ENCODE assay signal across 27 mouse cellular contexts in the genomic region with DNA sequence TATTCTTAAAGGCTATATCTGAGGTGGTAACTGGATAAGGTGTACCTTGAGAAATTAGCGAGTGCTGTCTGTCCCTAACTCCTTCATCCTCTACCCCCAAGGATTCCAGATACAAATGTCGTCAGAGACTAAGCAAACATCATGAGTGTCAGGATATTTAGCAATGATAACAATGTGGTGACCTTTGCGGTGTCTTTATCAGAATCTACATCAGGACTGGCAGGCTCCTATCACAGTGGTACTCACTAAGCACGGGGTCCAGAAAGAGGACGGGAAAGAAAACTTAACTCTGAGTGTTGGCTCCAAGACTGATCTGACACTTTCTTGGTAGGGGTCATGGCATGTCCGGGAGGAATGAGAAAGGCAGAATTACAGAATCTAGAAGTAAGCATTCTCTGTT. TPM values are rescaled to one million over a fixed set of nuclear protein-coding genes. Genes with fewer than 3 reads are reported as not detected.
DNase-seq lines count a peak whose midpoint lies in the region; ATAC-seq and TF ChIP-seq lines count a peak whose summit lies in the region.
"Had no signal": no experiment of that assay in that cellular context is flagged by ENCODE, and none has a peak within 500 bp of the region (broad histone marks: within the 10 kb centered on the region; RNA-seq: fewer than 3 reads in every experiment).

No protein-coding gene starts in this region.

- peak; percentile 37 for DNase-seq in heart, adult 11 months
- DNase-seq in heart, adult 2 months = no peak
- peak; percentile 94 for DNase-seq in 416B (ENCODE audit: low read depth)
- DNase-seq in natural killer cell, adult 2 months (ENCODE audit: low spot score in 2 of 2) = peak; percentile 19 to 56
- DNase-seq in heart, adult 9 months (ENCODE audit: low spot score in 2 of 2) = no peak
- DNase-seq: adrenal gland, adult 2 months; adrenal gland, postnatal 14 days; cerebellum, adult 11-12 months; cerebellum, adult 8-10 months; cerebellum, postnatal 10 days; cerebellum, postnatal 36 days; embryo, embryonic 11 days; gastrocnemius, postnatal 25 days had no signal

- H3K4me1 ChIP-seq in heart, adult 2 months (ENCODE audit: control insufficient read depth, insufficient read depth, low read length) = no peaks in the 10 kb centered on the region; the same call in 1 of the 2 replicates
- peaks cover 3% of the 10 kb centered on the region; the same call in 1 of the 2 replicates for H3K4me1 ChIP-seq in bone marrow, adult 2 months (ENCODE audit: control insufficient read depth, insufficient read depth, low read length)
- H3K4me1 ChIP-seq: embryonic facial prominence, embryonic 10.5 days; embryonic facial prominence, embryonic 13.5 days; forebrain, embryonic 12.5 days; forebrain, embryonic 15.5 days; heart, embryonic 10.5 days; hindbrain, embryonic 12.5 days; hindbrain, embryonic 15.5 days; intestine, embryonic 15.5 days had no signal

- ATAC-seq in megakaryocyte progenitor cell, adult 5-6 weeks (replicated peaks; ENCODE audit: poor library complexity) = no peak
- ATAC-seq: forebrain, embryonic 15.5 days; intestine, embryonic 15.5 days had no signal

- no peak overlapping the region for H3K4me3 ChIP-seq in heart, adult 2 months
- no peak overlapping the region for H3K4me3 ChIP-seq in bone marrow, adult 2 months (replicated peaks; ENCODE audit: control insufficient read depth, low read depth, low read length)
- H3K4me3 ChIP-seq: embryonic facial prominence, embryonic 10.5 days; embryonic facial prominence, embryonic 13.5 days; erythroblast, embryonic 14.5 days; forebrain, embryonic 12.5 days; forebrain, embryonic 15.5 days; heart, embryonic 10.5 days; heart, embryonic 13.5 days; hindbrain, embryonic 12.5 days; hindbrain, embryonic 15.5 days; intestine, embryonic 15.5 days had no signal

- no peaks in the 10 kb centered on the region for H3K27me3 ChIP-seq in heart, adult 2 months (ENCODE audit: control insufficient read depth, insufficient read depth, low read length)
- H3K27me3 ChIP-seq: embryonic facial prominence, embryonic 13.5 days; forebrain, embryonic 12.5 days; forebrain, embryonic 15.5 days; heart, embryonic 13.5 days; hindbrain, embryonic 12.5 days; hindbrain, embryonic 15.5 days; intestine, embryonic 15.5 days had no signal

- H3K9ac ChIP-seq in heart, adult 2 months (ENCODE audit: low read depth, low read length) = no peak overlapping the region
- H3K9ac ChIP-seq: embryonic facial prominence, embryonic 13.5 days; forebrain, embryonic 12.5 days; forebrain, embryonic 15.5 days; heart, embryonic 13.5 days; hindbrain, embryonic 12.5 days; hindbrain, embryonic 15.5 days; intestine, embryonic 15.5 days had no signal

- H3K27ac ChIP-seq in heart, adult 2 months = no peak overlapping the region
- H3K27ac ChIP-seq in bone marrow, adult 2 months (ENCODE audit: control insufficient read depth, insufficient read depth, low read depth, low read length, poor library complexity) = peak overlapping the region; percentile 12; the same call in 1 of the 2 replicates
- H3K27ac ChIP-seq: embryonic facial prominence, embryonic 10.5 days; embryonic facial prominence, embryonic 13.5 days; forebrain, embryonic 12.5 days; forebrain, embryonic 15.5 days; heart, embryonic 10.5 days; heart, embryonic 13.5 days; hindbrain, embryonic 12.5 days; hindbrain, embryonic 15.5 days; intestine, embryonic 15.5 days had no signal

- no peak for TF ChIP-seq EP300 in heart, adult 2 months (IDR thresholded peaks at IDR 0.05; ENCODE audit: insufficient read depth, low read depth, low read length)

- TF ChIP-seq CTCF in heart, adult 2 months (IDR thresholded peaks at IDR 0.05) = no peak
- TF ChIP-seq CTCF in bone marrow, adult 2 months (IDR thresholded peaks at IDR 0.05; ENCODE audit: control insufficient read depth, insufficient read depth, low read length) = no peak

- TF ChIP-seq POLR2A in heart, adult 2 months (IDR thresholded peaks at IDR 0.05; ENCODE audit: insufficient read depth, low read depth, low read length) = no peak
- TF ChIP-seq POLR2A in bone marrow, adult 2 months (IDR thresholded peaks at IDR 0.05; ENCODE audit: borderline replicate concordance, control insufficient read depth, low read depth, low read length) = no peak

- WGBS in heart, adult 2 months = 64% methylated on average over 6 of the region's 6 CpGs
- 47% methylated on average over 6 of the region's 6 CpGs for WGBS in bone marrow, adult 2 months

- intact Hi-C loops in heart, adult 2 months (cut with DNase I) = loop anchor here (10.0 kb wide), 1 partner anchor 299 kb away; no protein-coding TSS in a partner anchor

- no peaks in the 10 kb centered on the region for H3K36me3 ChIP-seq in heart, adult 2 months (ENCODE audit: control insufficient read depth, insufficient read depth, low read length)
- H3K36me3 ChIP-seq: embryonic facial prominence, embryonic 10.5 days; embryonic facial prominence, embryonic 13.5 days; forebrain, embryonic 12.5 days; forebrain, embryonic 15.5 days; heart, embryonic 10.5 days; heart, embryonic 13.5 days; hindbrain, embryonic 12.5 days; hindbrain, embryonic 15.5 days; intestine, embryonic 15.5 days had no signal

- no peaks in the 10 kb centered on the region for H3K79me2 ChIP-seq in heart, adult 2 months (replicated peaks; ENCODE audit: control insufficient read depth, insufficient read depth, low read length)

RNA-seq across cellular contexts. Expression of a gene that starts 17.5 kb away (rescaled TPM):
- 1 to 10 TPM; 1.5 to 5.0 TPM for total RNA-seq in heart, adult 2 months (2021)
- polyA plus RNA-seq in heart, adult 2 months (2012; rRNA removed) = 0.47 and 0.70 TPM in 2 replicates
- polyA plus RNA-seq in bone marrow, adult 2 months (2011; ENCODE audit: insufficient read depth, insufficient read length, low replicate concordance, missing spikeins) = 9.9 and 21.8 TPM in 2 replicates
- total RNA-seq in megakaryocyte progenitor cell, adult 5-6 weeks (2015) = 8.6 and 9.2 TPM in 2 replicates
- 4.2 and 6.1 TPM in 2 replicates for total RNA-seq in megakaryocyte progenitor cell, adult 5-6 weeks (2017)
- total RNA-seq: MEL had no signal

RNA-seq across cellular contexts. Expression of a gene that starts 19.0 kb away (rescaled TPM):
- 1 to 10 TPM; 1.8 to 3.6 TPM for total RNA-seq in heart, adult 2 months (2021)
- 1.7 and 1.8 TPM in 2 replicates for polyA plus RNA-seq in heart, adult 2 months (2012; rRNA removed)
- 4.4 and 17.1 TPM in 2 replicates for polyA plus RNA-seq in bone marrow, adult 2 months (2011; ENCODE audit: insufficient read depth, insufficient read length, low replicate concordance, missing spikeins)
- 3.3 and 7.6 TPM in 2 replicates for total RNA-seq in megakaryocyte progenitor cell, adult 5-6 weeks (2015)
- total RNA-seq in megakaryocyte progenitor cell, adult 5-6 weeks (2017) = 0.68 and 2.0 TPM in 2 replicates
- total RNA-seq: MEL had no signal
- polyA plus RNA-seq: brain, embryonic 14.5 days; embryonic facial prominence, embryonic 10.5 days; embryonic facial prominence, embryonic 13.5 days; forebrain, embryonic 12.5 days; forebrain, embryonic 15.5 days; hindbrain, embryonic 12.5 days; hindbrain, embryonic 15.5 days had no signal

Comparison
In these comparisons a context has a peak if more than half of its experiments do, and no peak if none do; other contexts are left out.
1. DNase-seq: peak in heart, adult 11 months (single experiment), 416B (single experiment) and natural killer cell, adult 2 months (2 of 2); none in heart, adult 2 months (0 of 2) and heart, adult 9 months (0 of 2).